27 mouse cellular contexts compared by ENCODE assay signal in genomic region chr12:110206271-110206670, GRCm38 (mm10).
DNase-seq lines count a peak whose midpoint lies in the region; ATAC-seq lines count a peak whose summit lies in the region.
"Had no signal": no experiment of that assay in that cellular context is flagged by ENCODE, and none has a peak within 500 bp of the region (broad histone marks: within the 10 kb centered on the region; RNA-seq: fewer than 3 reads in every experiment).

No protein-coding gene starts in this region.

- H3K9me3 ChIP-seq in lung, embryonic 15.5 days = no peaks in the 10 kb centered on the region
- H3K9me3 ChIP-seq: embryonic facial prominence, embryonic 13.5 days; forebrain, embryonic 10.5 days; forebrain, embryonic 15.5 days; heart, embryonic 12.5 days; hindbrain, embryonic 13.5 days; limb, embryonic 13.5 days; liver, embryonic 15.5 days; midbrain, embryonic 10.5 days; midbrain, embryonic 15.5 days had no signal

- no peak for ATAC-seq in lung, embryonic 15.5 days (ENCODE audit: borderline replicate concordance, extremely low read depth, low FRiP score, low TSS enrichment)
- ATAC-seq: activated CD4-positive, CD25-positive, alpha-beta regulatory T cell, adult 4 months; CD4-positive, CD25-positive, alpha-beta regulatory T cell, adult 4 months; forebrain, embryonic 15.5 days; midbrain, embryonic 15.5 days had no signal

- H3K27ac ChIP-seq in lung, embryonic 15.5 days = no peak overlapping the region
- H3K27ac ChIP-seq: embryonic facial prominence, embryonic 13.5 days; forebrain, embryonic 10.5 days; forebrain, embryonic 15.5 days; heart, adult 2 months; hindbrain, embryonic 13.5 days; kidney, postnatal 0 days; limb, embryonic 13.5 days; liver, embryonic 15.5 days; midbrain, embryonic 15.5 days had no signal

- DNase-seq in adrenal gland, postnatal 14 days = peak; percentile 46
- DNase-seq in adrenal gland, adult 8-10 months = no peak
- DNase-seq in kidney, adult 9 months = peak; percentile 59
- DNase-seq in kidney, postnatal 4 days = no peak
- no peak for DNase-seq in lung, postnatal 14 days
- peak; percentile 46 to 79 for DNase-seq in kidney, postnatal 25 days
- DNase-seq in thymus, postnatal 4 days = no peak
- DNase-seq: adrenal gland, postnatal 25 days; cerebellum, adult 11-12 months; cerebellum, adult 9-11 months; heart, postnatal 4 days; right cerebral cortex, postnatal 25 days; thymus, postnatal 25 days had no signal

- no peak overlapping the region for H3K4me3 ChIP-seq in lung, embryonic 15.5 days
- H3K4me3 ChIP-seq: embryonic facial prominence, embryonic 13.5 days; forebrain, embryonic 10.5 days; forebrain, embryonic 15.5 days; heart, adult 2 months; heart, embryonic 12.5 days; hindbrain, embryonic 13.5 days; limb, embryonic 13.5 days; liver, embryonic 15.5 days; midbrain, embryonic 10.5 days; midbrain, embryonic 15.5 days had no signal

- peaks cover 3% of the 10 kb centered on the region; the same call in 1 of the 2 replicates for H3K27me3 ChIP-seq in lung, embryonic 15.5 days
- H3K27me3 ChIP-seq: embryonic facial prominence, embryonic 13.5 days; forebrain, embryonic 15.5 days; liver, embryonic 15.5 days; midbrain, embryonic 15.5 days had no signal

- peaks cover 37% of the 10 kb centered on the region for H3K4me1 ChIP-seq in lung, embryonic 15.5 days
- H3K4me1 ChIP-seq: forebrain, embryonic 15.5 days had no signal

- no peak overlapping the region for H3K9ac ChIP-seq in lung, embryonic 15.5 days
- H3K9ac ChIP-seq: embryonic facial prominence, embryonic 13.5 days; forebrain, embryonic 15.5 days; heart, embryonic 12.5 days; hindbrain, embryonic 13.5 days; limb, embryonic 13.5 days; liver, embryonic 15.5 days; midbrain, embryonic 15.5 days had no signal

- no peaks in the 10 kb centered on the region for H3K36me3 ChIP-seq in lung, embryonic 15.5 days
- H3K36me3 ChIP-seq: embryonic facial prominence, embryonic 13.5 days; forebrain, embryonic 10.5 days; forebrain, embryonic 15.5 days; heart, embryonic 12.5 days; hindbrain, embryonic 13.5 days; limb, embryonic 13.5 days; liver, embryonic 15.5 days; midbrain, embryonic 10.5 days; midbrain, embryonic 15.5 days had no signal

- 36% methylated on average over 5 of the region's 5 CpGs for WGBS in lung, embryonic 15.5 days

- 0 out of 2 replicates have a peak overlapping the region, but pooled peaks have one; percentile 20 for H3K4me2 ChIP-seq in lung, embryonic 15.5 days
- H3K4me2 ChIP-seq: embryonic facial prominence, embryonic 13.5 days; forebrain, embryonic 15.5 days; heart, embryonic 12.5 days; hindbrain, embryonic 13.5 days; limb, embryonic 13.5 days; liver, embryonic 15.5 days; midbrain, embryonic 15.5 days had no signal

Comparison
In these comparisons a context has a peak if more than half of its experiments do, and no peak if none do; other contexts are left out.
1. DNase-seq: peak in adrenal gland, postnatal 14 days (single experiment), kidney, adult 9 months (single experiment) and kidney, postnatal 25 days (2 of 2); none in adrenal gland, adult 8-10 months (single experiment), kidney, postnatal 4 days (0 of 2), lung, postnatal 14 days (single experiment) and thymus, postnatal 4 days (single experiment).